Mouse (Mus musculus) forebrain, embryonic 12.5 days (tissue): Measurements from ENCODE around the gene Lrrc25. TPM values are rescaled to one million over a fixed set of nuclear protein-coding genes. Genes with fewer than 3 reads are reported as not detected.

ENCODE experiments used
- ATAC-seq: fragments of 200-750 bp; cut with Nextera tagmentation; 2 replicates; pipeline ENCODE4 v1.8.0; 2017; ENCODE audit warnings: moderate TSS enrichment; ENCODE audit not compliant: low FRiP score
- H3K27ac ChIP-seq: fragments of 300-500 bp; sonication (generic); 2 replicates; pipeline ENCODE4 v1.5.1; 2016; ENCODE audit warnings: mild to moderate bottlenecking
- H3K27me3 ChIP-seq: fragments of 300-500 bp; sonication (generic); 2 replicates; pipeline ENCODE4 v1.6.1; 2016; ENCODE audit warnings: mild to moderate bottlenecking
- H3K36me3 ChIP-seq: fragments of 300-500 bp; sonication (generic); replicated peaks from 2 replicates; pipeline ENCODE4 v1.6.1; 2016; ENCODE audit warnings: mild to moderate bottlenecking
- H3K4me1 ChIP-seq: fragments of 300-500 bp; sonication (generic); 2 replicates; pipeline ENCODE4 v1.6.1; 2016
- H3K4me2 ChIP-seq: fragments of 300-500 bp; sonication (generic); 2 replicates; pipeline ENCODE4 v1.6.1; 2016; ENCODE audit warnings: mild to moderate bottlenecking, moderate library complexity
- H3K4me3 ChIP-seq: fragments of 300-500 bp; sonication (generic); replicated peaks from 2 replicates; pipeline ENCODE4 v1.5.1; 2016; ENCODE audit warnings: mild to moderate bottlenecking
- H3K9ac ChIP-seq: fragments of 300-500 bp; sonication (generic); 2 replicates; pipeline ENCODE4 v1.6.1; 2016; ENCODE audit warnings: mild to moderate bottlenecking
- H3K9me3 ChIP-seq: fragments of 300-500 bp; sonication (generic); 2 replicates; pipeline ENCODE4 v1.6.1; 2016
- WGBS: fragments of 180-500 bp; shearing (Covaris S2); methylation state at CpG from one replicate; pipeline ENCODE4 v1.1.7; 2016; 5-methylcytosine and 5-hydroxymethylcytosine counted together
- polyA plus RNA-seq: library from polyadenylated mRNA; unstranded; fragments of >200 nt; fragmentation: Nextera tagmentation; extraction: Ambion mirVana; gene quantifications from 2 replicates; pipeline ENCODE4 v1.2.1, GENCODE M21; 2016

Gene Lrrc25
- polyA plus RNA-seq, 1 experiment from 2014 or later = 0.45 TPM

DNA sequence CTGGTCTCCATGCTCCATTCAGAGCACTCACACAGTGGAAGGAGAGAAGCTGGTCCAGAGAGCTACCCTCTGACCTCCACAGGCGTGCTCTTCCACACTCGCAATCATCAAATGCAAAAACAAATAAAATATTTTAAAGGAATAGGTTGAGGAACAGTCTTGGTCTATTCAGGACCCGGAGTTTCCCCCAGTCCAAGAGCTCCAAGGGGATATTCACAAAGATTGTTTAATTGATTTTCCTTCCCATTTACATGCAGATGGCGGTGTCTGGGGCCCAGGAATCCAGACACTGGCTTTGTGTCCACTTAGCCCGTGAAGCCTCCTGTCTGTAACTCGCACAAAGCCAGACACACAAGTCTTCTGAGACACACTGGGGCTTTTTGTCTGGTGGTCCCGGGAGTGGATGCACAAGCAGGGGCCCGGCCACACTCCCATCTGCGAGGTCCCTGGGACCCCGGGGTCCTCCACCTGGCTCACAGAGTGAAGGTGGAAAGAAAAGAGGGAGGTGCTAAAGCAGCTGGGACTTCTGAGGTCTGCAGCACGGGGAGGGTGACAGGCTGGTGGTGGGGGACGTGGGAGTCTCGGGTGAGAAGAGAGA is 40.3 kb downstream of the Lrrc25 start:
- Histone ChIP-seq H3K4me2 (peak overlapping the region; percentile 32), H3K27me3 (no peaks in the 10 kb centered on the region), H3K36me3 (peaks cover 23% of the 10 kb centered on the region), H3K4me1 (peaks cover 60% of the 10 kb centered on the region), H3K4me3 (no peak overlapping the region), H3K9me3 (no peaks in the 10 kb centered on the region), H3K27ac (peak overlapping the region; percentile 92), H3K9ac (peak overlapping the region; percentile 17; the same call in 1 of the 2 replicates)
- WGBS = 13% methylated on average over 13 of the region's 13 CpGs
- ATAC-seq = peak; percentile 50

- peaks cover 60% of the 10 kb centered on the region for H3K4me1 ChIP-seq
- no peak overlapping the region for H3K9ac ChIP-seq
- no peak overlapping the region; the same call in 1 of the 2 replicates for H3K4me3 ChIP-seq
- H3K27ac ChIP-seq = peak overlapping the region; percentile 92
- H3K4me2 ChIP-seq = peak overlapping the region; percentile 91
- H3K27me3 ChIP-seq = no peaks in the 10 kb centered on the region
- no peaks in the 10 kb centered on the region for H3K9me3 ChIP-seq
- H3K36me3 ChIP-seq = peaks cover 15% of the 10 kb centered on the region
- WGBS = 94% methylated on average over 3 of the region's 3 CpGs
- ATAC-seq = no peak
These were observed 41.3 kb downstream of the Lrrc25 start for GRCm38 (mm10) chr8:70657214-70657613.

- no peak for ATAC-seq
- H3K4me2 ChIP-seq = peak overlapping the region; percentile 91
- WGBS = 81% methylated on average over 2 of the region's 2 CpGs
- no peaks in the 10 kb centered on the region for H3K27me3 ChIP-seq
- no peak overlapping the region for H3K9ac ChIP-seq
- peaks cover 60% of the 10 kb centered on the region for H3K4me1 ChIP-seq
- no peaks in the 10 kb centered on the region for H3K9me3 ChIP-seq
- peak overlapping the region; percentile 92 for H3K27ac ChIP-seq
- peak overlapping the region; percentile 78; the same call in 1 of the 2 replicates for H3K4me3 ChIP-seq
- peaks cover 12% of the 10 kb centered on the region for H3K36me3 ChIP-seq
These were observed 41.8 kb downstream of the Lrrc25 start for GRCm38 (mm10) chr8:70657739-70658138.

DNA sequence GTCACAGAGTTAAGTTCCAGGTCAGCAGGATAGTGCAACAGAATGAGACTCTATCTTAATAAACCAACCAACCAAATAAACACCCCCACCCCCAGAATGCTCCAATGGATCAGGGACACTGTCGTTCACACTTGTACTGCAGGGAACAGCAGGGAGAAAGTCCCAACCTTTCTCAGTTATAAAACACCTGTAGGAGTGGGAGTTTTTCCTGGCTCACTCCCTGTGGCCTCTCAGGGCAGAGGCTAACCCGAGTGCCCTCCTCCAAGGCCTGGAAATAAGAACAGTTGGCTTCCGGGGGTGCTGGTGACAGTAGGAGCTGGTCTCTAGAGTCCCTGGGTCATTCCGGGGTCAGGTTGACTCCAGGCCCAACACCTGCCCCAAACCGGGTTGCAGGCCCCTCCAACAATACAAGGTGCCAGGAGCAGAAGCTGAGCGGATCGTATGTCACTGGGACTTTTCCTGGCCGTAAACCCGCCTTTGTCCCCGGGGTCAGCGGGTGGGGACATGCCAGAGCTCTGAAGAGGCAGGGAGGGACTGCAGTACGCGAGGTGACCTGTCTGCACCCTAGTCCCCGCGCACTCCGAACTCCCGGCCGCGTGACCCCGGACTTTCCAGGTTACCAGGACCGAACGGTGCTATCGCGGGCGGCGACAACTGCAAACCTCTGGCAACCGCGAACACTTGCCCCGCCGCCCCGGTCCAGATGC is 43.1 kb downstream of the Lrrc25 start:
- peaks cover 12% of the 10 kb centered on the region for H3K36me3 ChIP-seq
- H3K27me3 ChIP-seq = no peaks in the 10 kb centered on the region
- H3K4me2 ChIP-seq = peak overlapping the region; percentile 91
- ATAC-seq = no peak; the same call in 1 of the 2 replicates
- H3K4me3 ChIP-seq = peak overlapping the region; percentile 78
- H3K4me1 ChIP-seq = peaks cover 60% of the 10 kb centered on the region
- H3K9ac ChIP-seq = peak overlapping the region; percentile 84
- peak overlapping the region; percentile 54 for H3K27ac ChIP-seq
- WGBS = 1% methylated on average over 31 of the region's 31 CpGs
- no peaks in the 10 kb centered on the region for H3K9me3 ChIP-seq

DNA sequence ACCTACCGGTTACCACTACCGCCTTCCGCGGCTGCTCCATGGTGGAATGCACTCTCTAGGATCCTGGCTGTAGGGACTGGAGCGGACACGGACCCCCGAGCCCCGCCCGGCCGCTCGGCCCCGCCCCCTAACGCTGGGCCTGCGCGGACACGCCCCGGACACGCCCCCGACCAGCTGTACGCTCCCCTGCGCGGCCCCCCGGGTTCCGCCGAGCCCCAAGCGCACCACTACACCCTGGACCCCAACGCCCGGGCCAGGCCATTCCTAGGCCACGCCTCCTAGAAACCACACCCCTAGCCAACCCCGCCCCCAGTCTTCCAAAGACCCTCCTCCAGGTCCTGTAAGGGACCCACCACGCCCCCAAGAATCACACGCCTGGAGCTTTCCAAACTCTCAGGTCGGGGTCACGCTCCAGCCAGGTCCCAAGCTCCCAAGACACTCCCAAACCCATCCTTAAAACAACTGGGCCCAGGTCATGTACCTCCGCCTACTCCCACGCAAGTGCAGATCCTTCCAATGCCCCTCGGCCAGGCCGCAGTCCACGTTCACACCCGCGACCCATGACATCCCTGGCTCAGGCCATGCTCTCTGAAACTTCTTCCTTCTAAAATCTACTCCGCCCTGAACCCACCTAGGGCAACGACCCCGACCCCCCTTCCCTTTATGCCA is 43.8 kb downstream of the Lrrc25 start:
- WGBS = under 1% methylated on average over 44 of the region's 44 CpGs
- Histone ChIP-seq H3K4me1 (peaks cover 57% of the 10 kb centered on the region), H3K9ac (peak overlapping the region; percentile 84), H3K27ac (peak overlapping the region; percentile 54), H3K4me3 (peak overlapping the region; percentile 78), H3K27me3 (no peaks in the 10 kb centered on the region), H3K4me2 (peak overlapping the region; percentile 91), H3K36me3 (peaks cover 8% of the 10 kb centered on the region), H3K9me3 (no peaks in the 10 kb centered on the region)
- ATAC-seq = peak; percentile 92

- Histone ChIP-seq H3K4me1 (peaks cover 51% of the 10 kb centered on the region), H3K27ac (peak within 1 kb of the TSS; percentile 54), H3K4me3 (peak within 1 kb of the TSS; percentile 78), H3K9ac (peak within 1 kb of the TSS; percentile 84), H3K36me3 (peaks cover 3% of the 10 kb centered on the region; the same call in 1 of the 2 replicates), H3K4me2 (peak within 1 kb of the TSS; percentile 91), H3K27me3 (no peaks in the 10 kb centered on the region), H3K9me3 (no peaks in the 10 kb centered on the region)
- peak; percentile 50; the same call in 1 of the 2 replicates for ATAC-seq
- WGBS = under 1% methylated on average over 14 of the region's 14 CpGs
These were observed 44.3 kb downstream of the Lrrc25 start, which contains the start of gene Pgpep1 for GRCm38 (mm10) chr8:70660273-70660725. Gene Pgpep1 (minus strand): TSS chr8:70660388.

GRCm38 (mm10) chr8:70663691-70664090 is 47.7 kb downstream of the Lrrc25 start:
- no peaks in the 10 kb centered on the region for H3K36me3 ChIP-seq
- no peak overlapping the region for H3K4me2 ChIP-seq
- 31% methylated on average over 4 of the region's 4 CpGs for WGBS
- no peaks in the 10 kb centered on the region; the same call in 1 of the 2 replicates for H3K9me3 ChIP-seq
- ATAC-seq = no peak
- peaks cover 17% of the 10 kb centered on the region for H3K4me1 ChIP-seq
- H3K9ac ChIP-seq = no peak overlapping the region
- no peaks in the 10 kb centered on the region for H3K27me3 ChIP-seq
- 0 out of 2 replicates have a peak overlapping the region, but pooled peaks have one; percentile 13 for H3K27ac ChIP-seq
- no peak overlapping the region for H3K4me3 ChIP-seq

DNA sequence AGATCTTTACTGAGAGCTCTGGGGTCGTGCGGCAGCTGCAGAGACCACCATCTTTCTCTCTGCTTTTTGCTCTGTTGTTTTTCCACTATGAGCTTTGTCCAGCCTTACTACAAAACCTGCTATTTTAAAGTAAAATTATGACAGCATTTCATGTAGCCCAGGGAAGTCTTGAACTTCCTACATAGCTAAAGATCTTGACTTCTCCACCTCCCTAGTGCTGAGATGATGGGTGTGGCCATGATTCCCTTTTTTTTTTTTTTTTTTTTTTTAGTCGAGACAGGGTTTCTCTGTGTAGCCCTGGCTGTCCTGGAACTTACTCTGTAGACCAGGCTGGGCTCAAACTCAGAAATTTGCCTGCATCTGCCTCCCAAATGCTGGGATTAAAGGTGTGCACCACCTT is 48.7 kb downstream of the Lrrc25 start:
- no peak overlapping the region for H3K27ac ChIP-seq
- peaks cover 10% of the 10 kb centered on the region; the same call in 1 of the 2 replicates for H3K4me1 ChIP-seq
- H3K27me3 ChIP-seq = no peaks in the 10 kb centered on the region
- WGBS = 78% methylated on average over 3 of the region's 3 CpGs
- H3K9ac ChIP-seq = no peak overlapping the region
- no peak overlapping the region for H3K4me2 ChIP-seq
- H3K9me3 ChIP-seq = no peaks in the 10 kb centered on the region; the same call in 1 of the 2 replicates
- H3K36me3 ChIP-seq = no peaks in the 10 kb centered on the region
- no peak for ATAC-seq
- no peak overlapping the region for H3K4me3 ChIP-seq

- no peaks in the 10 kb centered on the region for H3K27me3 ChIP-seq
- H3K9ac ChIP-seq = no peak overlapping the region
- H3K4me3 ChIP-seq = no peak overlapping the region
- H3K4me2 ChIP-seq = no peak overlapping the region
- no peaks in the 10 kb centered on the region for H3K36me3 ChIP-seq
- H3K27ac ChIP-seq = no peak overlapping the region
- no peak for ATAC-seq
- WGBS = 95% methylated on average over 2 of the region's 2 CpGs
- peaks cover under 1% of the 10 kb centered on the region; the same call in 1 of the 2 replicates for H3K4me1 ChIP-seq
- H3K9me3 ChIP-seq = no peaks in the 10 kb centered on the region; the same call in 1 of the 2 replicates
These were observed 49.6 kb downstream of the Lrrc25 start for GRCm38 (mm10) chr8:70665599-70665998.

DNA sequence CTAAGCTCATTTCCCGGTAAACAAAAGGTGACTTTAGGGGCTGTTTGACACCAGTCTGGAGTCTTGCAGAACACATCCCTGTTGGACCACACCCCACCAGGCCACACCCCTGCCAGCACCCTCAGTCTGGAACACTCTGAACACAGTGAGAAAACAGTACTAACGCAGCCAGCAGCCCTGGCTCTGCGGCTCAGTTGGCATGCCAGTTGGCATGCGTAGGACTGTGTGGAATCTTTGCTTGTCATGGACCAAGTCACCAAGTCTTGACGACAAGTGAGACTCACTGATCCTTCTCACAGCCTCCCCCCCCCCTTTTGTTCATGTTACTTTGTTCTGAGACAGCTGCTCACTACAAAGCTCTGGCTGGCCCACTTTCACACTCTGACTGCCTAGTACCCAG is 51.1 kb downstream of the Lrrc25 start:
- H3K4me3 ChIP-seq = no peak overlapping the region
- H3K4me2 ChIP-seq = no peak overlapping the region
- no peak overlapping the region for H3K9ac ChIP-seq
- no peak for ATAC-seq
- no peaks in the 10 kb centered on the region for H3K4me1 ChIP-seq
- H3K36me3 ChIP-seq = no peaks in the 10 kb centered on the region
- WGBS = 64% methylated on average over 5 of the region's 5 CpGs
- H3K27ac ChIP-seq = no peak overlapping the region
- no peaks in the 10 kb centered on the region; the same call in 1 of the 2 replicates for H3K9me3 ChIP-seq
- H3K27me3 ChIP-seq = no peaks in the 10 kb centered on the region
